Mouse (Mus musculus) myocyte (in vitro differentiated cells): Measurements from ENCODE around the gene Lysmd2.

Experiments used
- CEBPB ChIP-seq: IDR thresholded peaks from 2 replicates; pipeline ENCODE4 v1.6.1; 2011; ENCODE audit warnings: mild to moderate bottlenecking, moderate library complexity; ENCODE audit not compliant: poor library complexity, insufficient read depth, severe bottlenecking
- SRF ChIP-seq: IDR thresholded peaks from one replicate; pipeline ENCODE4 v1.6.1; 2011; ENCODE audit warnings: low read depth; ENCODE audit not compliant: control insufficient read depth, insufficient read length

GRCm38 (mm10) chr9:75601510-75601909, 24.0 kb upstream of the Lysmd2 start:
- TF ChIP-seq CEBPB: no peak
- no peak for TF ChIP-seq SRF
